Mouse (Mus musculus): ENCODE results near the gene Gnaq.
A peak's percentile ranks its signal among the peaks of the same experiment; 100 is the strongest.
"Not testable (repeated sequence)": the region's sequence is repeated elsewhere in the genome, so short reads cannot be mapped to it uniquely, and the experiment has no call there.

The Gnaq gene

DNA sequence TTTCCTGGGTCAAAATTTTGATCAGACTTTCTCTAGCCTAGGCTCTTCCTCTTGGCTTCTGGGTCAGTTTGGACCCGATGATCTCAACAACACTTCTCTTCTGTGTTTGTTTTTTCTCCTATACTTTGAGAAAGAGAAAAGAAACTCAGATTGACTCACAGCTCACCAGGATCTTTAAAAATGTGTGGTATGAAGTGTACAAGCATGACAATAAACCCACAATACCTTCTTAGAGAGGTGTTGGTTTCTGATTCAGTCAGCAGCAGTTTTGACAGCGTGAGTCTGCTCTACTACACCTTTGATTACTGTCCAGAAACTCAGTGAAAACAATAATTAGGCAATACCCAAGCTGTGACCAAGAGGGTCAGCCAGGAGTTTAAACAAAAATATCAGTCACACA is 122.7 kb downstream of the Gnaq start:
- no peak for DNase-seq (ENCODE audit: low read depth, low spot score)

DNA sequence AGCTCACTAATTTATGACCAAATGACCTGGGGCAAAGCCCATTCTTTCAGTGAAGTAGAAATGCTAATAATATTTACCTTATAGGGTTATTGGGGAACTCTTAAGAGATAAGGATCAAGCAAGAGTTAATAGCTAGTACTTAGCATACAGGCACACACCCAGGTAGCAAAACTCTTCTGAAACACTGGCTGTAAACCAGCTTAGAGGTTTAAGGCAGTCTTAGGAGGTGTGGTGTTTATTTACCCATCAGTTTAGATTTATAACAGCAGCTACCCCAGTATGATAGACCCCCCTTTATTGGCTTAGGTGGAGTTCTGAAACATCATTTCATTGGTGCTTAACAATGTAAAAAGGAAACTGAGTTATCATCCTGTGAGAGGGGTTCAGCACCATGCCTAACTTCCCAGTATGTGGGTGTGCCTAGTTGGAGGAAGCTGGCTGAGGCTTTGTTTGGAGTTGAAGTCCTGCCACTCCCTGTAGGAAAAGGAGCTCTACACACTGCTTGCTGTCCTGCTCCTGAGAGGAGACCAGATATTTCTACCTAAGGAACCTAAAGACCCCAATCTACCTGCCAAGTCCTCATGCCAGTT is 126.2 kb downstream of the Gnaq start:
- DNase-seq (ENCODE audit: low read depth, low spot score), result peak; percentile 29

DNA sequence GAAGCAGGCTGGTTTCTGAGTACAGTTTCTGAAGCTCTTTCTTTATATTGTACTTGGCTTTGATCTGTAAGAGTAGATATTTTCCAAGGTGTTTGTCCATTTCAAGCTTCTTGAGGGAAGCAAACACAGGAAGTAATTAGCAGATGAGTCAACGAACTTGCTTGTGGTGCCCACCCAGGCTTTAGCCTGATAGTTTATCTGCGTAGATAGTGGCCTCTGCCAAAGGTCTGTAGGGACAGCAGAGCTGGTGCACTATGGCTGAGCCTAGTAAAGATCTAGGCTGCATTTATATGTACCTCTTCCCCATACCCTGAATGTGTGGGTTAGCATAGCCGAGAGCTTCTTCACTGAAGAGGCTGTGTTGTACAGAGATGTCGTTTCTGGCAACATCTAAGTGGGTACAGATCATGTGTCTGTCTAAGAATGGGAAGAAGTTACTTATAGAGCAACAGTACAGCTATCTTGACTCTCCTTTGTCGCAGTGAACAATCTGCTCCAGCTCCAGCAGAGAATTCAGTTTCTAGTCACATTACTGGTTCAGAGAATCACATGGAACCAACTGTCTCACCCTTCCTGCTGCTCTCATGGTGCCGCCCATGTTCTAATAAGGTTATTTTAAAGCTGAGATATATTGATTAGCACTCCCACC is 127.3 kb downstream of the Gnaq start:
- no peak for DNase-seq (ENCODE audit: low read depth, low spot score)

DNA sequence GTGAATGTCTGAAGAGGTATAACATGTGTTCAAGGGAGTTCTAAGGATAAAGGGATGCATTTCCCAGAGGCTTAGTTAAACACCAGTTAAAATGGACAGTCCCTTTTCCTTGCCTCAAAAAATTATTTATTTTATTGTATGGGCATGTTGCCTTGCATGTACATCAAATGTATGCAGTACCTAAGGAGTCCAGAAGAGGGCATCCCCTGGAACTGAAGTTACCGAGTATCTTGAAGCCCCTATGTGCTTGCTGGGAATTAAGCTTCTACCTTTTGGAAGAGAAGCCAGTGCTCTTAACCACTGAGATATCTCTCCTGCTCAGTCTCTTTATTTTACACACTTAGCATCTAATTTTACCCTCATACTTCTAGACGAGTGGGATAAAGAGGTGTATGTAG is 127.8 kb downstream of the Gnaq start:
- DNase-seq (ENCODE audit: low read depth, low spot score), result peak; percentile 64

DNA sequence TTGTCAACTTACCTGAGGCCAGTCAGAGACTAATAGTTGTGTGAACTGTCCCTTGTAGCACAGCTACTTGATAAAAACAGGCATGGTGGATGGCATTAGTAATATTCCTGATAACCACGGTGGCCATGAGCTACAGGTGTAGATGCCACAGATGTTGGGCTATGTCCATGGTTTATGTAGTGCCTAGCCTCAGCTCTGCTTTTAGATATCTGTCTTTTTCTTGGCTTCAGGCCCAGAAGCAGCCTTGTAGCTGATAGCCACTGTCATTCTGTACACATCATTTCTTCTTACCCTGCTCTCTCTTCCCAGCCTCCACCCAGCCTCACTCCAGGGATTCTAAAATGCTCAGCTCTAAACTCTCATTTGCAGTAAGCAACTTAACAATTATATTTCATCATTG is 128.3 kb downstream of the Gnaq start:
- DNase-seq (ENCODE audit: low read depth, low spot score), result no peak

DNA sequence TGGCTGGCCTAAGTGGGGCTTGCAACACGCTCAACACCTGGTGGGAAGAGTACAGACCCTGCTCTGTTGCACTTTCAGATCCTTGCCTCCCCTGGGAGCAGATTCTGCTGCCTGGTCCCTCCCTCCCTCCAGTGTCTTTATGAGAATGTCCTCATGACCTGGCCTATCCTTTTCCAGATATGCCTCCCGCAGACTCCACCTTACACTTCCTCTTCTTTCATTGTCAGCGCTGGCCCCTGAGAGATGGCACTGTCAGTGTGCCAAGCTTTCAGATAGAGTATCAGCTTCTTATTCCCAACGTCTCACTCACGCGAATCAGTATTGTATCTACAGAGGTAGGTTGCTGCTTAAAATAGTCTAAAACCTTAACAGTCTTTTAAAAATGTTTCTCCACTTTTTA is 129.0 kb downstream of the Gnaq start:
- DNase-seq (ENCODE audit: low read depth, low spot score), result no peak

DNA sequence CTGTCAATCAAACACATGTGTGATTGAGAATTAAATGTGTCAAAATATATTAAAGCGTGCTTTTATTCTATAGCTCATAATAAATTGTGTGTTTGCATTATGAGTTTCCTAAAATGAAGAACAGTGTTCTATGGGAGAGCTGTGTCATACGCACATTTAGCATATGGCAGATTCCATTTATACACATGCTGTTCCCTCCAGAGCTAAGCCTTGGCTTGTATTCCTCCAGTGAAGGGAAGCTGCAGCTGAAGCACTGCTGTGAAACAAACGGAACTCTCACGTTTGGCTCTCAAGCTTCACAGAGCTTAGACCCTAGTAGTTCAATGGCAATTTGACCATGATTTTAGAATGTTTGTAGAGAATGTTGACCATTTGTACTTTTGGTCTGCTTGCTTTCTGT is 129.7 kb downstream of the Gnaq start:
- DNase-seq (ENCODE audit: low read depth, low spot score), result no peak

DNA sequence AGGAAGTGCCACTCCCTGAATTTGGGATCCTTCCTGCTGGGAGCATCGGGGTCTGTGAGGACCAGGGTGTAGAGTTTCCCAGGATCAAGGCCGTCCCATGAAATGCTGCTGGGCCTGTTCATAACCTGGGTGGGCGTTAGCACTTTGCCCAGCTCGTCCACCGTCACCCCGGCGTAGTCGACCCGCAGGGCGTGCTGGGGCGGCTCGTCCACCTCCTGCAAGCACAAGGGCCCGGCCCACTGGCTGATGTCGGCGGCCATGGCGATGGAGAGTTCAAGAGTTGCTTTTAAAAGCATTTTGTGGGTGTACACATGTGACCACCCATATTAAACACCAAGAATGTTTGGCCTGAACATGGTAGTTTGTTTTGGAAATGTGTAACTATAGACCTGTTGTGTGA is 134.7 kb downstream of the Gnaq start:
- not testable (repeated sequence) for DNase-seq (ENCODE audit: low read depth, low spot score)

DNA sequence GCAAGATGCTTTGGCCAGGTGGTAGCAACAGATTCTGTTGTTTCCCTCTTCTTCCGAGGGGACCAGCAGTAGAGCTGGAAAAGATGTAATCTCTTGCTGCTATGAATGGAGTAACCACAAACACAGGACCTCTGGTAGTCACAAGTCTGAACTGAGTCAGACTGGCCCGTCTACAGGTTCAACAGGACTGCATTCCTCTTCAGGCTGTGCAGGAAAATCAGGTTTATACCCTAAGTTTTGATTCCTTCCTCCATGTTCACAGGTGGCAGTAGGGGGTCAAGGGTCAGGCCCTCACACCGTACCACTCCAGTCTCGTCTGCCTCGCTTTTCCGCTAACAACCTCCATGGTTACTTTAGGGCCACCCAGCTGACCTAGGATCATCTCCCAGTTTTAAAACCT is 137.6 kb downstream of the Gnaq start:
- DNase-seq (ENCODE audit: low read depth, low spot score), result no peak

DNA sequence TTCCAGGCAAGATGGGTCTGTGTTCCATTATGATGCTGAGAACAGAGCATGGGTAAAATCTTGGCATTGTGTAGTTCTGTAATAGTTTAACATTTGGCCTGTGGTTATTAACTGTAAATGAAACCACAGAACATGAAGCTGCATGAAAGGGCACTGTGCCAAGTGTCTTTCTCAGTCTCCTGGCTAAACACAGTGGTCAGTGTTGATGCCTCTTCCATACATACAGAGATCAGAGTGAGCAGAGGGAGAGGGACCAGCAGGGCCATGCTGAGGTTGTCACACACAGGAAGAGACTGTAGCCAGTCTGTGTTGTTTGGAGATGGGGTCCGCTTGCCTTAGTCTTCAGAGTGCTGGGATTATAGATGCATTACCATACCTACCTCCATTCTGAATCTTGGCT is 138.4 kb downstream of the Gnaq start:
- no peak for DNase-seq (ENCODE audit: low read depth, low spot score)

DNA sequence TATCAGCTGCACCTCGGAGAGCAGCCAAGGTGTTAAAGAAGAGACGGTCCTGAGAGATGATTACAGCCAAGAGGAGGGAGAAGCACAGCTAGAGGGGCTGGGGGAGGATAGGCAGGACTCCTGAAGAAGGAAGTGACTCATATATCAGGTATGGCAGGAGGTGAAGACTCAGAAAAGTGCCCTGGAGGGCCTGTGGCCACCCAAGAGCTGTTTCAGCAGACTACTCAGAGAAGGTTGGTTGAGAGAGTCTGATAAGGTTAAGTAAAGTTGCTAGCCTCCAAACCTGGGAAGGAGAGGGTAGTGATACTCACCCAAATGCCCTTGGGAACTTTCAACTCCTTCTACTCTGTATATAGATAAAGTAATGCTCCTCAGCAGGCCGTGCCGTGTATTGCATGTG is 140.4 kb downstream of the Gnaq start:
- no peak for DNase-seq (ENCODE audit: low read depth, low spot score)

DNA sequence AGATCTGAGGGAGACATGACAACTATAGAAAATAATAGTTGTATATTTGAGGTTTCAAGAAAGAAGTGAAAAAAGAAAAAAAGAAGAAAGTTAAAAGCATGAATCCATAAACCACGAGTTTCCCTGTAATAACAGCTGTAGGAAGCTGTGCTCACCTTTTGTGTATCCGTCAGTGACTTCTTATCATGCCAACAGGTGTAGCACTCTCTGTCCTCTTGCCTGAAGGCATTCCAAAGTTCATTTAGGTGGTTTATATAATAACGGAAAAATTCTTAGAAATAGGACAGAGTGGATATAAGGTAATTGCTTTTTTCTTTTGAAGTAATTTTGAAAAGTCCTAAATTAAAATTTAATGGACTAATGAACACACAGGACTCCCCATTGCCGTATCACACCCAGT is 147.6 kb downstream of the Gnaq start:
- no peak for DNase-seq (ENCODE audit: low read depth, low spot score)

DNA sequence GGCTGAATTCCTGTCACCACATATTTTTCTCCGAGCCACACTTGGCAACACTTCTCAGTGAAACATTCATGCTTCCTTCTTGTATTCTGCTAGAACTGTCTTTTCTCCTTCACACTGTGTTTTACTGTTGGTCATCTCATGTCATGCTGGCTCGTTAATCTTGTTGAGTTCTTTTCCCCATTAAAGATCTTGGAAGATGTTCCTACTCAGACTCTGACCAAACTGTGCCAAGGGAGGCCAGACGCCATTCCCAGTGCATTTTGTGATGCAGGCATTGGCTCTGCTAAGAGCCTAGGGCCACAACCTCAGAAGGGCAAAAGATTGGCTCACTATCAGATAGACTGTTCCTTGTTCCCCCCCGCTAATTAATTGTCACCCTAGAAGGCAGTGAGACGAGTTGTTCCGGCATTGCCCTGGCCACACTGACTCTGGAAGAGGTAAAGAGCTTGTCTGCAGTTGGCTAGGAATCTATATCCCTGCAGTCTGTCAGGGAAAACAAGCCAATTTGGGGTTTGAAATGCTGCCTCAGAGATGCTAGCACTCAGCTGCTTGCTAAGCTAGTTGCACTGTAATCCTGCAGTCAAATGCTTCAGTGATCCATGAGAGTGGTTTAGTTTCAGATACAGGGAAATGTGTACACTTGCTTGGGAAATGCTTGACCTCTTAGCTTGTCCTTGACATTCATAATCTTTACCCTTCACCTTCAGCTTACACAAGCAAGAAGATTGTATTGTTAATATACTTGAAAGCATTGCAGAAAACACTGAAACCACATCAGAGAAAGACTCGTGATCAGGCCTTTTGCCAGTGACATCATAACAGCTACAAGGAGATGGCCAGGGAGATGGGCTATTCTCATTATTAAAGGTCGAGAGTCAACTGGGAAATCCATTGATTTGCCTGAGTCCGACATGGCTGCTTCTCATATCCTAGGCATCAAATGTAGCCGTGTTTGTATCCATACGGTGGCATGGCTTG is 152.7 kb downstream of the Gnaq start:
- no peak for DNase-seq (ENCODE audit: low read depth, low spot score)

DNA sequence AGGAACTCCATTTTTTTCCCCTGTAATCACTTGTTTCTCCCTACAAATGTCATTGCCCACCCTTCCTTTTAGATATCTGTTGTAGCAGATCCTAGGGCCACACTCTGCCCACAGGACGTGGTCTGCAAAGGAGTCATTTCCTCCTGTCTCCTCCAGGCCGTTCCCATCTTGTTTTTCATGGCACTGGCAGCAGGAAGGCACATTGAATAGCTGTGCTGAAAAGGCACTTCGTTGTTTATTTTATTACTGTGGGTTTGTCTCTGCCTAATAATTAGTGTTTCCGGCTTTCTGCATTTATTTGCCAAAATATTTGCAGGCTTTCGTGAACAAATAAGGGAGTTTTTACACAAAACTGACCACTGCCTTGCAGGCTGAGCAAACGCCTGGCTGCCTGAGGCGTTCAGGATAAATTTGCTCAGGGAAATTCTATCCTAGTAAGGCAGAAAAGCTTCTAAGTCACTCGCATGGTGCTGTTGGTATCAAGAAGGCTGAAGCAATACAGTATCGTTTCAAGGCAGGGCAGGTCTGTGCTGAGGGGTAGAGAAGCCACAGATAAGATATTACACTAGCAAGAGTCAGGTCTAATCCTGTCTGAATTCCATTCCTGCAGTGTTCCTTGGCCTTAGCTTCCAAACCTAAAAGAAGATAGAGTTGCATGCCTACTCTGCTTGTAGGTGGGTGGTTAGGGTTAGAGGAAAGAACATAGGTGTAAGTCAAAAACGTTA is 154.0 kb downstream of the Gnaq start:
- no peak for DNase-seq (ENCODE audit: low read depth, low spot score)

DNA sequence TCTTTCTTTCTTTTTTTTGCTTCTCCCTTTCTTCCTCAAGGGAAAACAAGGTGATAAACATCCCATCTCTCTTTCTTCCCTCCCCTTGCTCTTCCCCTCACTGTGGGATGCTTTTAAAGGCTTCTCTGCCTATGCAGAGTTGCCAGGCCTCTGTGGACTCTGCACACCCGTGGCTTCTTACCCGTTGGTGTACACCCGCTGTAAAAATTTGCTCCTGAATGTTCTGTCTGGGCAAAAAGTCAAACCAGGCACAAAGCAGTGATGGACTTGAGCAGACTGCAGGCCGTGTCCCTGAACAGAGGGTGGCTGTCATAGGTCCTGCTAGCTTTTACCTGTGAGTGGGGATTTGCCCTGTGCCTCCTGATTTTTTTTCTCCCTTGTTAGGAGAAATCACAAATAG is 154.7 kb downstream of the Gnaq start:
- DNase-seq (ENCODE audit: low read depth, low spot score), result no peak

DNA sequence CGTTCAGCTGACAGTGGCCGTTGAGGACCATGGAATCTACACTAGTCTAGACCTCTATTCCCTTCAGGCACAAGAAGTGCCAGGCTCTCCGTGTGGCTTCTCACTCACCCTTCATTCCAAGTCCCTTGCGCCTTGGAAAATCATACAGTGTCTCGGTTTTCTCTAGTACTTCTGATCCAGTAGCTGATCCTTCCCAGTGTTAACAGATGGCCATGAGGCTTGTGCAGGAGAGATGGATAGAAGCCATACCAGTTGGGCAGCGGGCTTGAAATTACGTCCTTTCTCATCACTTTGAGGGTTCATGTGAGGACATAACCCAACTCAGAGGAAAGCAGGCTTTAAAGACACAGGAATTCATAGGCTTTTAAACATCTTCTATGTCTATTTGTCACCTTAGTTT is 155.3 kb downstream of the Gnaq start:
- no peak for DNase-seq (ENCODE audit: low read depth, low spot score)

DNA sequence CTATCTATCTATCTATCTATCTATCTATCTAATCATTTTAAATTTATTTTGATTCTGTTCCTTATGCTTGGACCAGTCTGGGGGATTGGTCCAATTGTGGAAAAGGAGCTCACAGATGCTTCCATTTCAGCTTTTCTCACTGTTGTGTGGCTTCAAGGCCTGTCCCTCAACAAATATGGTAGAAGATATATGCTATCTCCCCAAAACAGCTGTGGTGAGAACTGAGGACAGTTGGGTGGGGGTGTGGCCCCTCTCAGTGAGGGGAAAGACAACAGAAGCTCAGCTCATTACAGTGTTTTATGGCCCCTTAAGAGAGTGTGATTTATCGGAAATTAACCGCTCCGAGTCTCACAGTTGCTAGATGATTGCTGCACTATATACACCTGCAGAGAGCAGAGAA is 158.5 kb downstream of the Gnaq start:
- DNase-seq (ENCODE audit: low read depth, low spot score), result no peak

DNA sequence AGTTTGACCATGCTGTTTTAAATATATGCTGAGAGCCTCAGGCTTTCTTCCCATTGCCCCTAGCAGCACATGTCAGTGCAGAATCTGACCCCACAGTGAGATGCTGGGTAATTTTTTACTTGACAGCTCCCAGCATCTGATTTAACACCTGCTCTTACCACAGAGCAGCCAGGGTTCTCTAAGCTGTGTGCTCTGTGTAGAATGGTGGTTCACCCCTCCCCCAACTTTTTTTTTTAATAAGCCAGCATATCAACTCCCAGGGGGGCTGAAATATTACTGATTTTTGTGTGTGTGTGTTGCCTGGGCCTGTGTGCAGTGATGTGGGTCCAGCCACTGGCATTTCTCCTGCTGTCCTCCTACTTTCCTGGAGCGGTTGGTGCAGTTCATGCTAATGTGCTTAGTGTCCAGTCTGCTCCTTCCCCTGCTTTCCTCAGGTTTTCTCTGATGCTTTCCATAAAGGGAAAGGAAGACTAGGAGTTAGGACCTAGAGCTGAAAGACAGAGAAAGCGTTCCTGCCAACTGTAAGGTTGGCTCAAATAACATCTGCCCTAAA is 159.5 kb downstream of the Gnaq start:
- no peak for DNase-seq (ENCODE audit: low read depth, low spot score)

DNA sequence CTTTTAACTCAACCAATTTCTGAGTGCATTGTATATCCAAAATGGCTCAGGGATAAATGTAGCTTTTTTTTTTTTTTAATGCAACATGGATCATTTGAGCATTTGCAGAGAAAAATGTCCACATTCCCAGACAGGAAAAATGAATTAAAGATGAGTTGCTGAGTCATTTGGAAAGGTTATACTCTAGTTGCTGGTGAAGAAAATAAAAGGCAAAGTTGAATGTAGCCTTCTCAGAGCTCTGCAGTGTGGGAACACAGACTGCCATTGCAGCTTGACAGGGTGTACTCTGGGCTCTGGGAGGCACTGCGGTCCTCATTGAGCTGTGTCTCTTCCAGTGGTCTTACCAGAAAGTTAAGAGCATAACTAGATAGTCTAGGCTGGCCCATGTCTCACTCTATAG is 160.3 kb downstream of the Gnaq start:
- no peak for DNase-seq (ENCODE audit: low read depth, low spot score)

DNA sequence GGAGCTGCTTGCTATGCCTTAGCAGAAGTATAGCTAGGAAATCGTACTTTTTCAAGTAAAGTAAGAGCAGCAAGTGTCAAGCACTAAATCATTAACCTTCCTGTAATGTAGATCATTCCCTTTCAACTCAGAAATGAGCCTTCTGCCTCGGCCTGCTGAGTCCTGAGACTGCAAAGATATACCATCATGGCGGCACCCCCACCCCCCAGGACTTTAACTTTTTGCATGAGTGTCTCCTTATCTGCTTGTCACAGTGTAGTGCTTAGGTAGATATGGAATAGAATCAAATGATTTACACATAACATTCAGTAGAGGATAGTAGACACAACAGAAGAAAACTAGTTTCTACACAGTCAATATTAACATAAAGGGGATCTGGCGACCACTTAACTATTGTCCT is 167.8 kb downstream of the Gnaq start:
- DNase-seq (ENCODE audit: low read depth, low spot score), result no peak

DNA sequence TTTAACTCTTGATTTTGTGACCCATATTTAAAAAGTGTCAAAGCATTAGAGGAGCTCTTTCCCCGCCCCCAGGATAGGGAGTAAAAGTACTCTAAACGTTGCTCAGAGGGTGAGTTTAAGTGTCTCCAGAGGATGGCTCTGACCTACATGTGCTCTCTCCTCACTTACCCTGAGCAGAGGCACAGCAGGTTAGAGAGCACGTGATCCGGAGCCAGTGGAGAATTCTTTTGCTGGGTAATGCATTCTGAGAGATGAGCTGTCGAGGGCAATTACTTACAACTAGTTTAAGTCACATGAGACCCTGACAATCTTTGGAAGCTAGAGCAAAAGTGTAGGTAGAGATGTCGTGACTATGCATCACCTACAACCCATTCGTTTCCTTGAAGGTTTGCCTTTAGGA is 168.7 kb downstream of the Gnaq start:
- no peak for DNase-seq (ENCODE audit: low read depth, low spot score)

DNA sequence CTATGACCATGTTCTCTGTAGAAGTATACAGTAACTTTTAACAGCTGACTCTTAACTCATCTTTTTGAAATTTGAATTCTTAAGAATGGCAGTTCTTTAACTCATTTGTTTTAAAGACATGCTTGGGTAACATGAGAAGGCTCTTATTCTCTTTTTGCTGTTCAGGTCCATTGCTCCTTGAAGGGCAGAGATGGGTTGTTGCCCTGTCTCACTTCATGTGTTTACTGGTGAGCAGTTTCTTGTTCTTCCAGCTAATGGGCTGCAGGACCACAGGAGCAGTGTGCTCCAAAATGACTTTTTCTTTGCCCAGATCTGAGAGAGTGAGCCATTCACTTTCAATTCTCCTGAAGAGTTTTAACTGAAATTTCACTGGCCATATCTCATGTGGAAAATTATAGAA is 176.4 kb downstream of the Gnaq start:
- no peak for DNase-seq (ENCODE audit: low read depth, low spot score)
